Mouse (Mus musculus) heart, adult 2 months (tissue): Measurements from ENCODE around the gene Nvl. TPM values are rescaled to one million over a fixed set of nuclear protein-coding genes. Genes with fewer than 3 reads are reported as not detected.

Experiments used
- DNase-seq, 2 experiments: peaks; one replicate each; pipeline ENCODE4 v3.0.0; 2021
- H3K27ac ChIP-seq: fragments of 200-600 bp; 2 replicates; pipeline ENCODE4 v1.8.1; 2022
- H3K27me3 ChIP-seq: fragments of 200-500 bp; 2 replicates; pipeline ENCODE4 v1.6.1; 2012; ENCODE audit warnings: mild to moderate bottlenecking, low read length, inconsistent platforms, mixed read lengths; ENCODE audit not compliant: control insufficient read depth, insufficient read depth
- H3K36me3 ChIP-seq: fragments of 200-500 bp; 2 replicates; pipeline ENCODE4 v1.6.1; 2012; ENCODE audit warnings: low read length, inconsistent platforms; ENCODE audit not compliant: control insufficient read depth, insufficient read depth
- H3K4me1 ChIP-seq: fragments of 200-500 bp; 2 replicates; pipeline ENCODE4 v1.6.1; 2011; ENCODE audit warnings: low read length; ENCODE audit not compliant: control insufficient read depth, insufficient read depth
- H3K4me3 ChIP-seq: fragments of 200-600 bp; 2 replicates; pipeline ENCODE4 v1.8.1; 2022
- H3K79me2 ChIP-seq: fragments of 200-500 bp; replicated peaks from 2 replicates; pipeline ENCODE4 v1.6.1; 2012; ENCODE audit warnings: mild to moderate bottlenecking, inconsistent platforms, low read length, moderate library complexity, mixed read lengths; ENCODE audit not compliant: control insufficient read depth, insufficient read depth
- H3K9ac ChIP-seq: fragments of 200-500 bp; 2 replicates; pipeline ENCODE4 v1.6.1; 2012; ENCODE audit warnings: low read depth, mild to moderate bottlenecking, control low read depth, inconsistent platforms, low read length, mixed read lengths
- CTCF ChIP-seq: fragments of 200-600 bp; IDR thresholded peaks from 2 replicates; pipeline ENCODE4 v1.8.1; 2022; ENCODE audit warnings: antibody characterized with exemption, mild to moderate bottlenecking, moderate library complexity
- EP300 ChIP-seq: fragments of 200-500 bp; IDR thresholded peaks from 2 replicates; pipeline ENCODE4 v1.6.1; 2011; ENCODE audit warnings: low read depth, low read length, control low read depth; ENCODE audit not compliant: insufficient read depth
- POLR2A ChIP-seq: fragments of 200-500 bp; IDR thresholded peaks from 2 replicates; pipeline ENCODE4 v1.6.1; 2011; ENCODE audit warnings: mild to moderate bottlenecking, low read depth, low read length, control low read depth; ENCODE audit not compliant: insufficient read depth
- WGBS: fragments of 180-500 bp; shearing (Covaris S2); methylation state at CpG from one replicate; pipeline ENCODE4 v1.1.7; 2018; 5-methylcytosine and 5-hydroxymethylcytosine counted together
- intact Hi-C: fragments of 180-260 bp; cut with DNase I; formaldehyde crosslinking; loops from one replicate; pipeline ENCODE4 v1.15.1; 2025
- polyA plus RNA-seq: library from polyadenylated mRNA; depleted of rRNA; stranded (reverse); fragments of >200 nt; gene quantifications from 2 replicates; pipeline ENCODE4 v1.2.3, GENCODE M21; 2012
- total RNA-seq, 2 experiments: library from RNA; stranded (reverse); gene quantifications; 2 replicates each; pipeline ENCODE4 v1.2.3; 2021

Gene Nvl
- total and polyA plus RNA-seq, 3 experiments, result 4.7 to 7.4 (median 7.4) TPM

DNA sequence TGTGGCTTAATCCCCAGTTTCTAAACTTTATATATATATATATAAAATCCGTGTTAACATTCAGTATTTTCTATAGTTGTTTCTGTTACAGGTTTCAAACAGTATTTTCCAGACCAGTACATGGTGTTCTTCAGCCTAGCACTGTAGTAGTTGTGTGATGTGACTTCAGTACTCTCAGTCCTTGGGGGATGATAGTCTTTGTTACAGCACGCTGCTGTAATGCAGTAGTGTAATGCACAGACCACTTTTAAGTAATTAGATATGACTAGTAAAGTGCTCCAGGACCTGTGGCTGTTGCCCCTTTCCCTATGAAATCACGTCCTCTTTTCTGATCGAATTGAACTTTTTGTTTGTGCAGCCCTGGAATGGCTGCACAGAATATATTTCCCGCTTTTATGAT lies 7.5 kb upstream of the Nvl start:
- Histone ChIP-seq H3K79me2 (0 out of 2 replicates have a peak, but pooled peaks cover 2% of the 10 kb centered on the region), H3K27ac (no peak overlapping the region; the same call in 1 of the 2 replicates), H3K9ac (peak overlapping the region; percentile 65), H3K4me1 (no peaks in the 10 kb centered on the region), H3K27me3 (no peaks in the 10 kb centered on the region), H3K36me3 (peaks cover 2% of the 10 kb centered on the region), H3K4me3 (peak overlapping the region; percentile 85)
- DNase-seq, result no peak
- WGBS, result 22% methylated on average over 5 of the region's 5 CpGs
- intact Hi-C loops, result no loop called here
- TF ChIP-seq POLR2A, result no peak
- TF ChIP-seq EP300, result no peak
- no peak for TF ChIP-seq CTCF

- peak; percentile 89 to 91 for DNase-seq
- 1% methylated on average over 58 of the region's 59 CpGs for WGBS
- H3K27ac ChIP-seq, result peak overlapping the region; percentile 73
- peak overlapping the region; percentile 95 for H3K9ac ChIP-seq
- H3K79me2 ChIP-seq, result 0 out of 2 replicates have a peak, but pooled peaks cover 2% of the 10 kb centered on the region
- peaks cover 2% of the 10 kb centered on the region for H3K36me3 ChIP-seq
- intact Hi-C loops, result no loop called here
- no peaks in the 10 kb centered on the region; the same call in 1 of the 2 replicates for H3K4me1 ChIP-seq
- H3K27me3 ChIP-seq, result no peaks in the 10 kb centered on the region
- peak overlapping the region; percentile 85 for H3K4me3 ChIP-seq
- TF ChIP-seq POLR2A, result peak; percentile 86
- TF ChIP-seq EP300, result peak; percentile 65; the same call in 1 of the 2 replicates
- TF ChIP-seq CTCF, result no peak
These were observed 7.0 kb upstream of the Nvl start for GRCm38 (mm10) chr1:181150827-181151534.

DNA sequence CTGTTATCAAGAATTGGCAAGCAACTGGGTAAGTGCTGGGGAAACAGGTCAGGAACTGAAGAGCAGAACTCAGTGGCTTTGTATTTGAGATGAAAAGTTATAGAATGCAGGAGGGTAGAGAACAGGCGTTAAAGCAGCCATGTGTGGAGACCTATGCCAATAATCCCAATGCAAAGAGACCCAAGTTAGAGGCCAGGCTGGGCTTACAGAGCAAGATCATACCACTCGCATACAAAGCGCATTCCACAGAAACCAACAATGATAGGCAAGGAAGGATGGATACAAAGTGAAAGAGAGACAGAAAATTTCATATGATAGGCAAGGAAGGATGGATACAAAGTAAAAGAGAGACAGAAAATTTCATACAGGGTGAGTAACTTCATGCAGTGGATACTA lies 6.4 kb upstream of the Nvl start:
- TF ChIP-seq EP300, result no peak
- TF ChIP-seq POLR2A, result no peak
- TF ChIP-seq CTCF, result no peak

GRCm38 (mm10) chr1:181149373-181150017 lies 5.5 kb upstream of the Nvl start:
- Histone ChIP-seq H3K79me2 (peaks cover 2% of the 10 kb centered on the region; the same call in 1 of the 2 replicates), H3K4me1 (peaks cover 5% of the 10 kb centered on the region), H3K4me3 (no peak overlapping the region), H3K9ac (no peak overlapping the region), H3K27me3 (no peaks in the 10 kb centered on the region), H3K27ac (no peak overlapping the region), H3K36me3 (peaks cover 7% of the 10 kb centered on the region; the same call in 1 of the 2 replicates)
- DNase-seq, result no peak
- intact Hi-C loops, result no loop called here
- TF ChIP-seq CTCF (no peak), POLR2A (no peak), EP300 (no peak)
- 74% methylated on average over 3 of the region's 3 CpGs for WGBS

More for the DNA sequence above, 6.4 kb upstream of the Nvl start:
- Histone ChIP-seq H3K4me3 (peak overlapping the region; percentile 85), H3K27ac (no peak overlapping the region), H3K27me3 (no peaks in the 10 kb centered on the region), H3K4me1 (no peaks in the 10 kb centered on the region; the same call in 1 of the 2 replicates), H3K9ac (no peak overlapping the region), H3K36me3 (peaks cover 3% of the 10 kb centered on the region), H3K79me2 (no peaks in the 10 kb centered on the region)
- intact Hi-C loops, result no loop called here
- 68% methylated on average over 3 of the region's 3 CpGs for WGBS
- no peak for DNase-seq

GRCm38 (mm10) chr1:181148540-181148939 lies 4.5 kb upstream of the Nvl start:
- TF ChIP-seq CTCF (no peak), EP300 (no peak), POLR2A (no peak)
- DNase-seq, result no peak
- H3K27me3 ChIP-seq, result no peaks in the 10 kb centered on the region
- H3K79me2 ChIP-seq, result peaks cover 2% of the 10 kb centered on the region; the same call in 1 of the 2 replicates
- no peak overlapping the region for H3K4me3 ChIP-seq
- intact Hi-C loops, result no loop called here
- no peak overlapping the region for H3K27ac ChIP-seq
- WGBS, result 65% methylated on average over 5 of the region's 5 CpGs
- no peak overlapping the region for H3K9ac ChIP-seq
- peaks cover 7% of the 10 kb centered on the region; the same call in 1 of the 2 replicates for H3K36me3 ChIP-seq
- peaks cover 5% of the 10 kb centered on the region for H3K4me1 ChIP-seq

DNA sequence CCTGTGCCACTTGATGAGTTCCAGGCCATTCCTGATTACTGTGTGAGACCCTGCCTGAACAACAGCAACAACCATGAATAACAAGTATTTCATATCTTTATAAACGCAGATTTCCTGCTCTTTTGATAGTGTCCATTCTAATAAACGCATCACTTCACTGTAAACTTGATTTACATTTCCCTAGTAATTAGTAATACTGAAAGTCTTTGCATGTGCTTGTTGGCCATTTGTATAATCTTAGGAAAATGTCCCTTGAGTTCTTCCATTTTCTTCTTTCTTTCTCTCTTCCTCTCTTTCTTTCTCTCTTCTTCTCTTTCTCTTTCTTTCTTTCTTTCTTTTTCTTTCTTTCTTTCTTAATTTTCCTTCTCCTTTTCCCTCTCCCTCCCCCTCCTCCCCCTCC lies 2.2 kb upstream of the Nvl start:
- 78% methylated on average over 2 of the region's 2 CpGs for WGBS
- TF ChIP-seq EP300 (no peak), POLR2A (no peak), CTCF (no peak)
- intact Hi-C loops, result no loop called here
- H3K79me2 ChIP-seq, result peaks cover 2% of the 10 kb centered on the region; the same call in 1 of the 2 replicates
- no peak overlapping the region for H3K4me3 ChIP-seq
- no peak overlapping the region for H3K9ac ChIP-seq
- DNase-seq, result no peak
- H3K36me3 ChIP-seq, result peaks cover 7% of the 10 kb centered on the region; the same call in 1 of the 2 replicates
- peaks cover 5% of the 10 kb centered on the region for H3K4me1 ChIP-seq
- H3K27me3 ChIP-seq, result no peaks in the 10 kb centered on the region
- H3K27ac ChIP-seq, result no peak overlapping the region
